Mouse (Mus musculus): Measurements from ENCODE around the gene Vmn2r57. TPM values are rescaled to one million over a fixed set of nuclear protein-coding genes. Genes with fewer than 3 reads are reported as not detected.
"Not testable (repeated sequence)": the region's sequence is repeated elsewhere in the genome, so short reads cannot be mapped to it uniquely, and the experiment has no call there.

Vmn2r57 gene
- polyA plus RNA-seq (2014; fragmentation: Nextera tagmentation; extraction: Ambion mirVana): 0.19 and 0.27 TPM in 2 replicates

GRCm38 (mm10) chr7:41448596-41448995 is at the start of gene Vmn2r57:
Vmn2r57 (minus strand) TSS chr7:41448696.
- H3K4me3 ChIP-seq (ENCODE audit: low read depth, low read length); DNase-seq (ENCODE audit: low spot score); H3K4me1 ChIP-seq (replicated peaks; ENCODE audit: control insufficient read depth, insufficient read depth, low read length); H3K27me3 ChIP-seq (ENCODE audit: control insufficient read depth, insufficient read depth, low read length); H3K27ac ChIP-seq (ENCODE audit: low read depth, low read length); H3K36me3 ChIP-seq (ENCODE audit: control insufficient read depth, insufficient read depth, low read length); H3K4me2 ChIP-seq (ENCODE audit: low read depth, low read length, severe bottlenecking); H3K9me3 ChIP-seq (ENCODE audit: control insufficient read depth, low read length); ATAC-seq (replicated peaks; ENCODE audit: low FRiP score); H3K9ac ChIP-seq (ENCODE audit: low read length): not testable (repeated sequence)
- WGBS: 72% methylated on average over 1 of the region's 1 CpGs

- H3K4me2 ChIP-seq (ENCODE audit: low read depth, low read length, severe bottlenecking): no peak overlapping the region
- DNase-seq (ENCODE audit: low spot score) (no peak), ATAC-seq (replicated peaks; ENCODE audit: low FRiP score) (no peak)
- no peaks in the 10 kb centered on the region for H3K27me3 ChIP-seq (ENCODE audit: control insufficient read depth, insufficient read depth, low read length)
- no peaks in the 10 kb centered on the region for H3K36me3 ChIP-seq (ENCODE audit: control insufficient read depth, insufficient read depth, low read length)
- H3K4me1 ChIP-seq (replicated peaks; ENCODE audit: control insufficient read depth, insufficient read depth, low read length): no peaks in the 10 kb centered on the region
- no peak overlapping the region for H3K4me3 ChIP-seq (ENCODE audit: low read depth, low read length)
- no peak overlapping the region for H3K27ac ChIP-seq (ENCODE audit: low read depth, low read length)
- H3K9ac ChIP-seq (ENCODE audit: low read length): no peak overlapping the region
- H3K9me3 ChIP-seq (ENCODE audit: control insufficient read depth, low read length): no peaks in the 10 kb centered on the region; the same call in 1 of the 2 replicates
- 100% methylated on average over 2 of the region's 2 CpGs for WGBS
Measured at GRCm38 (mm10) chr7:41497871-41498270, 49.4 kb upstream of the Vmn2r57 start.

- WGBS: 10% methylated on average over 10 of the region's 10 CpGs
- Histone ChIP-seq H3K4me1 (replicated peaks; ENCODE audit: control insufficient read depth, insufficient read depth, low read length) (no peaks in the 10 kb centered on the region), H3K27ac (ENCODE audit: low read depth, low read length) (no peak overlapping the region), H3K4me3 (ENCODE audit: low read depth, low read length) (no peak overlapping the region), H3K4me2 (ENCODE audit: low read depth, low read length, severe bottlenecking) (no peak overlapping the region), H3K36me3 (ENCODE audit: control insufficient read depth, insufficient read depth, low read length) (no peaks in the 10 kb centered on the region), H3K9ac (ENCODE audit: low read length) (no peak overlapping the region), H3K27me3 (ENCODE audit: control insufficient read depth, insufficient read depth, low read length) (no peaks in the 10 kb centered on the region), H3K9me3 (ENCODE audit: control insufficient read depth, low read length) (no peaks in the 10 kb centered on the region; the same call in 1 of the 2 replicates)
- peak; percentile 44 for DNase-seq (ENCODE audit: low spot score)
- ATAC-seq (replicated peaks; ENCODE audit: low FRiP score): 0 out of 2 replicates have a peak, but pooled peaks have one; percentile 42
Measured at GRCm38 (mm10) chr7:41451864-41452263, 3.4 kb upstream of the Vmn2r57 start.

- DNase-seq (ENCODE audit: low spot score) (no peak), ATAC-seq (replicated peaks; ENCODE audit: low FRiP score) (no peak; the same call in 1 of the 2 replicates)
- H3K4me3 ChIP-seq (ENCODE audit: low read depth, low read length): no peak overlapping the region; the same call in 1 of the 2 replicates
- no peaks in the 10 kb centered on the region for H3K4me1 ChIP-seq (replicated peaks; ENCODE audit: control insufficient read depth, insufficient read depth, low read length)
- H3K36me3 ChIP-seq (ENCODE audit: control insufficient read depth, insufficient read depth, low read length): no peaks in the 10 kb centered on the region
- H3K9me3 ChIP-seq (ENCODE audit: control insufficient read depth, low read length): no peaks in the 10 kb centered on the region
- WGBS: 78% methylated on average over 4 of the region's 4 CpGs
- no peak overlapping the region for H3K9ac ChIP-seq (ENCODE audit: low read length)
- H3K27me3 ChIP-seq (ENCODE audit: control insufficient read depth, insufficient read depth, low read length): no peaks in the 10 kb centered on the region
- H3K27ac ChIP-seq (ENCODE audit: low read depth, low read length): no peak overlapping the region
- H3K4me2 ChIP-seq (ENCODE audit: low read depth, low read length, severe bottlenecking): no peak overlapping the region
Measured at GRCm38 (mm10) chr7:41394130-41394529, 54.4 kb downstream of the Vmn2r57 start.

GRCm38 (mm10) chr7:41393048-41393971 is 55.2 kb downstream of the Vmn2r57 start, which contains the start of gene AI987944:
AI987944 (minus strand) TSS chr7:41393379.
- peak within 1 kb of the TSS; percentile 61 for H3K9ac ChIP-seq (ENCODE audit: low read length)
- under 1% methylated on average over 25 of the region's 25 CpGs for WGBS
- no peaks in the 10 kb centered on the region for H3K9me3 ChIP-seq (ENCODE audit: control insufficient read depth, low read length)
- H3K27me3 ChIP-seq (ENCODE audit: control insufficient read depth, insufficient read depth, low read length): no peaks in the 10 kb centered on the region
- DNase-seq (ENCODE audit: low spot score): peak; percentile 82
- peak within 1 kb of the TSS; percentile 53 for H3K4me3 ChIP-seq (ENCODE audit: low read depth, low read length)
- ATAC-seq (replicated peaks; ENCODE audit: low FRiP score): peak; percentile 99
- no peaks in the 10 kb centered on the region for H3K4me1 ChIP-seq (replicated peaks; ENCODE audit: control insufficient read depth, insufficient read depth, low read length)
- H3K36me3 ChIP-seq (ENCODE audit: control insufficient read depth, insufficient read depth, low read length): no peaks in the 10 kb centered on the region
- H3K4me2 ChIP-seq (ENCODE audit: low read depth, low read length, severe bottlenecking): peak within 1 kb of the TSS; percentile 57
- H3K27ac ChIP-seq (ENCODE audit: low read depth, low read length): 0 out of 2 replicates have a peak within 1 kb of the TSS, but pooled peaks have one; percentile 57

Other genes starting within 250 kb of the Vmn2r57 start
- 10.5 and 11.1 TPM in 2 replicates for gene AI987944, start 55.3 kb downstream of the Vmn2r57 start, polyA plus RNA-seq (2014; fragmentation: Nextera tagmentation; extraction: Ambion mirVana)
- 0.08 and 0.11 TPM in 2 replicates for gene Gm20449, start 50.7 kb upstream of the Vmn2r57 start, polyA plus RNA-seq (2014; fragmentation: Nextera tagmentation; extraction: Ambion mirVana)
- 10.0 and 10.3 TPM in 2 replicates for gene AW146154, start 51.2 kb upstream of the Vmn2r57 start, polyA plus RNA-seq (2014; fragmentation: Nextera tagmentation; extraction: Ambion mirVana)
- not detected in 2 replicates for gene Gm6871, start 125.0 kb upstream of the Vmn2r57 start, polyA plus RNA-seq (2014; fragmentation: Nextera tagmentation; extraction: Ambion mirVana)
- gene 2610021A01Rik, start 150.5 kb upstream of the Vmn2r57 start, polyA plus RNA-seq (2014; fragmentation: Nextera tagmentation; extraction: Ambion mirVana): 19.0 and 19.2 TPM in 2 replicates
- gene Zfp788, start 184.5 kb upstream of the Vmn2r57 start, polyA plus RNA-seq (2014; fragmentation: Nextera tagmentation; extraction: Ambion mirVana): 16.2 and 19.2 TPM in 2 replicates